Comparison of ENCODE assay signal across 8 mouse cellular contexts in genomic region chr4:118427415-118427767, GRCm38 (mm10). TPM values are rescaled to one million over a fixed set of nuclear protein-coding genes. Genes with fewer than 3 reads are reported as not detected.
DNase-seq lines count a peak whose midpoint lies in the region; ATAC-seq and TF ChIP-seq lines count a peak whose summit lies in the region.

No protein-coding gene starts in this region.

- H3K27ac ChIP-seq in kidney, embryonic 14.5 days (ENCODE audit: low read depth, low read length), result peak overlapping the region; percentile 80
- H3K27ac ChIP-seq in bone marrow, adult 2 months (ENCODE audit: control insufficient read depth, insufficient read depth, low read depth, low read length, poor library complexity), result peak overlapping the region; percentile 69
- H3K27ac ChIP-seq in hindbrain, embryonic 16.5 days (ENCODE audit: low read depth, low read length), result peak overlapping the region; percentile 69
- H3K27ac ChIP-seq in midbrain, embryonic 15.5 days, result peak overlapping the region; percentile 62

- H3K27me3 ChIP-seq in kidney, embryonic 14.5 days (ENCODE audit: control insufficient read depth, insufficient read depth, low read length), result no peaks in the 10 kb centered on the region
- H3K27me3 ChIP-seq in hindbrain, embryonic 16.5 days (replicated peaks; ENCODE audit: control insufficient read depth, insufficient read depth, low read length), result no peaks in the 10 kb centered on the region
- no peaks in the 10 kb centered on the region for H3K27me3 ChIP-seq in midbrain, embryonic 15.5 days (replicated peaks)

- no peaks in the 10 kb centered on the region for H3K9me3 ChIP-seq in kidney, embryonic 14.5 days (ENCODE audit: control insufficient read depth, low read length)
- H3K9me3 ChIP-seq in hindbrain, embryonic 16.5 days (ENCODE audit: control insufficient read depth, low read length), result no peaks in the 10 kb centered on the region
- H3K9me3 ChIP-seq in midbrain, embryonic 15.5 days, result no peaks in the 10 kb centered on the region

- DNase-seq in kidney, adult 8-10 months, result no peak
- no peak for DNase-seq in spleen, postnatal 4 days (ENCODE audit: low spot score in 2 of 2)
- DNase-seq in T-cell, adult 2 months (ENCODE audit: low spot score), result no peak
- DNase-seq in thymus, postnatal 36 days, result no peak

- H3K9ac ChIP-seq in kidney, embryonic 14.5 days (ENCODE audit: low read depth, low read length), result peak overlapping the region; percentile 77
- H3K9ac ChIP-seq in hindbrain, embryonic 16.5 days (ENCODE audit: low read depth, low read length), result peak overlapping the region; percentile 79
- peak overlapping the region; percentile 65 for H3K9ac ChIP-seq in midbrain, embryonic 15.5 days

- H3K4me3 ChIP-seq in kidney, embryonic 14.5 days (ENCODE audit: low read length), result peak overlapping the region; percentile 72
- H3K4me3 ChIP-seq in bone marrow, adult 2 months (replicated peaks; ENCODE audit: control insufficient read depth, low read depth, low read length), result peak overlapping the region; percentile 73
- H3K4me3 ChIP-seq in hindbrain, embryonic 16.5 days (ENCODE audit: low read length), result peak overlapping the region; percentile 59
- H3K4me3 ChIP-seq in midbrain, embryonic 15.5 days, result peak overlapping the region; percentile 43

- peaks cover 24% of the 10 kb centered on the region for H3K36me3 ChIP-seq in kidney, embryonic 14.5 days (ENCODE audit: control insufficient read depth, insufficient read depth, low read length)
- H3K36me3 ChIP-seq in hindbrain, embryonic 16.5 days (ENCODE audit: control insufficient read depth, insufficient read depth, low read length), result peaks cover 10% of the 10 kb centered on the region
- no peaks in the 10 kb centered on the region; the same call in 1 of the 2 replicates for H3K36me3 ChIP-seq in midbrain, embryonic 15.5 days (replicated peaks)

- TF ChIP-seq CTCF in bone marrow, adult 2 months (IDR thresholded peaks at IDR 0.05; ENCODE audit: control insufficient read depth, insufficient read depth, low read length), result no peak

- no peak for TF ChIP-seq POLR2A in bone marrow, adult 2 months (IDR thresholded peaks at IDR 0.05; ENCODE audit: borderline replicate concordance, control insufficient read depth, low read depth, low read length)

- H3K4me2 ChIP-seq in kidney, embryonic 14.5 days (replicated peaks; ENCODE audit: low read depth, low read length), result peak overlapping the region; percentile 79
- H3K4me2 ChIP-seq in hindbrain, embryonic 16.5 days (ENCODE audit: low read length), result peak overlapping the region; percentile 90
- peak overlapping the region; percentile 68 for H3K4me2 ChIP-seq in midbrain, embryonic 15.5 days

- ATAC-seq in kidney, embryonic 14.5 days (ENCODE audit: low FRiP score, low TSS enrichment), result no peak; the same call in 1 of the 2 replicates
- ATAC-seq in hindbrain, embryonic 16.5 days, result peak; percentile 31; the same call in 1 of the 2 replicates
- ATAC-seq in midbrain, embryonic 15.5 days (replicated peaks), result peak; percentile 55

- 1% methylated on average over 5 of the region's 5 CpGs for WGBS in kidney, embryonic 14.5 days
- WGBS in bone marrow, adult 2 months, result 8% methylated on average over 5 of the region's 5 CpGs
- WGBS in hindbrain, embryonic 16.5 days, result 3% methylated on average over 5 of the region's 5 CpGs
- WGBS in midbrain, embryonic 15.5 days, result under 1% methylated on average over 5 of the region's 5 CpGs

- H3K4me1 ChIP-seq in kidney, embryonic 14.5 days (ENCODE audit: control insufficient read depth, insufficient read depth, low read length), result peaks cover 25% of the 10 kb centered on the region
- peaks cover 10% of the 10 kb centered on the region for H3K4me1 ChIP-seq in bone marrow, adult 2 months (ENCODE audit: control insufficient read depth, insufficient read depth, low read length)
- peaks cover 17% of the 10 kb centered on the region for H3K4me1 ChIP-seq in hindbrain, embryonic 16.5 days (ENCODE audit: control insufficient read depth, insufficient read depth, low read depth, low read length)
- H3K4me1 ChIP-seq in midbrain, embryonic 15.5 days, result peaks cover 18% of the 10 kb centered on the region

RNA-seq across cellular contexts. Expression of gene Elovl1, which starts 0.5 kb away (rescaled TPM):
- polyA plus RNA-seq in kidney, embryonic 14.5 days (2014; fragmentation: Nextera tagmentation; extraction: Ambion mirVana), result 72.0 and 82.7 TPM in 2 replicates
- polyA plus RNA-seq in bone marrow, adult 2 months (2011; ENCODE audit: insufficient read depth, insufficient read length, low replicate concordance, missing spikeins), result 36.1 and 99.5 TPM in 2 replicates
- polyA plus RNA-seq in hindbrain, embryonic 16.5 days (2015; fragmentation: Nextera tagmentation; extraction: Ambion mirVana), result 36.5 and 36.6 TPM in 2 replicates
- 30.7 and 31.4 TPM in 2 replicates for polyA plus RNA-seq in midbrain, embryonic 15.5 days (2015; fragmentation: Nextera tagmentation; extraction: Ambion mirVana)

RNA-seq across cellular contexts. Expression of gene Cdc20, which starts 9.8 kb away (rescaled TPM):
- polyA plus RNA-seq in kidney, embryonic 14.5 days (2014; fragmentation: Nextera tagmentation; extraction: Ambion mirVana), result 218 and 287 TPM in 2 replicates
- 58.8 and 92.1 TPM in 2 replicates for polyA plus RNA-seq in bone marrow, adult 2 months (2011; ENCODE audit: insufficient read depth, insufficient read length, low replicate concordance, missing spikeins)
- 39.6 and 53.7 TPM in 2 replicates for polyA plus RNA-seq in hindbrain, embryonic 16.5 days (2015; fragmentation: Nextera tagmentation; extraction: Ambion mirVana)
- 35.5 and 48.3 TPM in 2 replicates for polyA plus RNA-seq in midbrain, embryonic 15.5 days (2015; fragmentation: Nextera tagmentation; extraction: Ambion mirVana)

RNA-seq across cellular contexts. Expression of gene Med8, which starts 18.3 kb away (rescaled TPM):
- 103 TPM in 2 replicates for polyA plus RNA-seq in kidney, embryonic 14.5 days (2014; fragmentation: Nextera tagmentation; extraction: Ambion mirVana)
- 45.2 and 67.4 TPM in 2 replicates for polyA plus RNA-seq in bone marrow, adult 2 months (2011; ENCODE audit: insufficient read depth, insufficient read length, low replicate concordance, missing spikeins)
- polyA plus RNA-seq in hindbrain, embryonic 16.5 days (2015; fragmentation: Nextera tagmentation; extraction: Ambion mirVana), result 94.7 and 99.3 TPM in 2 replicates
- 96.5 and 96.7 TPM in 2 replicates for polyA plus RNA-seq in midbrain, embryonic 15.5 days (2015; fragmentation: Nextera tagmentation; extraction: Ambion mirVana)

RNA-seq across cellular contexts. Expression of gene Szt2, which starts 18.3 kb away (rescaled TPM):
- 8.7 and 13.7 TPM in 2 replicates for polyA plus RNA-seq in kidney, embryonic 14.5 days (2014; fragmentation: Nextera tagmentation; extraction: Ambion mirVana)
- polyA plus RNA-seq in bone marrow, adult 2 months (2011; ENCODE audit: insufficient read depth, insufficient read length, low replicate concordance, missing spikeins), result 17.0 and 34.6 TPM in 2 replicates
- 8.0 and 8.7 TPM in 2 replicates for polyA plus RNA-seq in hindbrain, embryonic 16.5 days (2015; fragmentation: Nextera tagmentation; extraction: Ambion mirVana)
- 11.1 and 11.5 TPM in 2 replicates for polyA plus RNA-seq in midbrain, embryonic 15.5 days (2015; fragmentation: Nextera tagmentation; extraction: Ambion mirVana)

RNA-seq across cellular contexts. Expression of gene Mpl, which starts 29.9 kb away (rescaled TPM):
- polyA plus RNA-seq in kidney, embryonic 14.5 days (2014; fragmentation: Nextera tagmentation; extraction: Ambion mirVana), result 0.23 TPM in 1 of 2 replicates, not detected in the other
- polyA plus RNA-seq in bone marrow, adult 2 months (2011; ENCODE audit: insufficient read depth, insufficient read length, low replicate concordance, missing spikeins), result 10.3 and 13.1 TPM in 2 replicates
- 0.27 and 0.31 TPM in 2 replicates for polyA plus RNA-seq in hindbrain, embryonic 16.5 days (2015; fragmentation: Nextera tagmentation; extraction: Ambion mirVana)
- polyA plus RNA-seq in midbrain, embryonic 15.5 days (2015; fragmentation: Nextera tagmentation; extraction: Ambion mirVana), result 0.13 and 0.14 TPM in 2 replicates
